Mouse (Mus musculus) splenic B cell, adult 2 months (primary cell): ENCODE results near the gene Asprv1.

Experiments used
- DNase-seq: peaks from one replicate; pipeline ENCODE4 v3.0.0-alpha.2; 2011; ENCODE audit warnings: low read depth, low spot score
- H3K27me3 ChIP-seq: 2 replicates; pipeline ENCODE4 v1.6.1; 2012; ENCODE audit warnings: mild to moderate bottlenecking, low read length, moderate library complexity, mixed read lengths; ENCODE audit not compliant: control insufficient read depth, poor library complexity, insufficient read depth, severe bottlenecking
- H3K36me3 ChIP-seq: 2 replicates; pipeline ENCODE4 v1.6.1; 2012; ENCODE audit warnings: mild to moderate bottlenecking, low read length, moderate library complexity, mixed read lengths; ENCODE audit not compliant: control insufficient read depth, poor library complexity, insufficient read depth, severe bottlenecking

Asprv1 gene

DNA sequence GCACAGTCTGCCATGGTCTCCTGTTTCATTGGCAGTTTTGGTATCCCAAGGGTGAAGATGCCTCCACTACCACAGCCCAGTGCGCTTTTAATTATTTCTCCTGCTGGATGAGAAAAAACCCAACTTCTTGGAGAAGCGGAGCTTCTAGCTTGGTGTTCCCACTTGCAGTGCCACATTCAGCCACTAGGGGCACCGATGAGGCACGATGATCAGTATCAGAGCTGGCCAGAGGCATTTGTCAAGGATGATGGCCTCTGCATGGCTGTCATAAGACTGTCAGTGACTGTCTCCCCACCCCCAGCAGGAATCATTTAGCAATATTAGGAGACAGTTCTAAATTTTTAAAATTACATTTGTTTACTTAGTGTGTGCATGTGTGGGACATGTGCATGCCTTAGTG lies 28.8 kb upstream of the Asprv1 start:
- Histone ChIP-seq H3K36me3 (no peaks in the 10 kb centered on the region), H3K27me3 (no peaks in the 10 kb centered on the region)
- DNase-seq: peak; percentile 81

DNA sequence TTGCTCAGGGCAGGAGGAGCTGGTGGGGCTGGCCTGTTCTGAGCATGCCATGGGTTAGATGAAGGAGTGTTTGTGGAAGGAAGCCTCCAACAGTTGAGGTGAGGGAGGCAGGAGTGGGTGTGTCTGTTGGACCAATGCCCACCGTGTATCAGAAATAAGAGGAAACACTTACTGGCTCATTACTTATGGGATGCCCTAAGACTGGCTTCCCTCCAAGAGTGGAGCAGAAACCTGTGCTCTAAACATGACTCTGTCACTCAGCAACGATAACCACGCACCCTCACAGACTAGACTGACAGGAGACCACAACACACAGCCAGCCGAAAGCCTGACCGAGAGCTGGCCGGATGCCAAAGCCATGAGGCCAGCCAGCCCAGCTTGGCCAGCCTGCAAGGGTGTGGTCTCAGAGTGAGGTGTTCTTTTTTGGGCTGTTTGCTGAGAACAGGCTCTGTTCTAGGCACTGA lies 28.0 kb upstream of the Asprv1 start:
- no peaks in the 10 kb centered on the region for H3K36me3 ChIP-seq
- no peaks in the 10 kb centered on the region for H3K27me3 ChIP-seq
- peak; percentile 34 for DNase-seq

DNA sequence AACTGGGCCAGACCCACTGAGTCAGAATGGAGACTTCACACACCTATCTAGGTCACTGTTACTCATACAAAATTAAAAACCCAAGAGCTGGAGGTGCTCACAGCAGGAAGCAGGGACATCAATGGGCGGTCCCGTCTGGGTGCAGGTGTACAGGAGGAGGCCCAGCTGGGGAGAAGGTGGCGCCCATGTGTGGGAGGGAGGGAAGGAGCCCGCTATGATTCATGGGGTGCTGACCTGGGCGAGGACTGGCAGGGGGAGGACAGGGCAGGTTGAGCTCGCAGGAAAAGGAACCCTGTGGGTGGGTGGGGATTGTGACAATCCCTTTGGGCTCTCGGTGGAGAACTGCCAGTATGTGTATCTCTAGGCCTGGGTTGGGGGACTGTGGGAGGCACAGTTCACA lies 22.7 kb upstream of the Asprv1 start:
- no peak for DNase-seq
- Histone ChIP-seq H3K27me3 (no peaks in the 10 kb centered on the region), H3K36me3 (no peaks in the 10 kb centered on the region)

GRCm38 (mm10) chr6:86606289-86606688 lies 21.7 kb upstream of the Asprv1 start:
- Histone ChIP-seq H3K27me3 (no peaks in the 10 kb centered on the region), H3K36me3 (no peaks in the 10 kb centered on the region)
- DNase-seq: no peak

DNA sequence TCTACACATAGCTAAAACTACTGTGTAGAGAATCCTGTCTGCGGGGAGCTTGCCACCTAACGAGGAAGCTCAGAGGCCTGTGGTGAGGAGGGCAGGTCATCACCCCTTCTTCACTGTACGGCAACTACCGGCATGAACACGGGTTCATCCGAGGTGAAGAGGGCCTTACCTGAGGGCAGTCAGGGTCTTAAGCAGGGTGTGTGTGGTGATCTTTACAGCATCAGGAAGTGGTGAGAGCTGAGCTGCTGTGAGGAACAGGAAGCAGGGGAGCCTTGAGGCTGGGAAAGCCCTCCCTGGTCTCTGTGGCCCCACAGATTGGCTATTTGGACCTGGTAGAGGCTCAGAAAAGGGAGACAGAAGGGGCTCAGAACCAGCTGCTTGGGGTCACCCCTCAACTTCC lies 20.5 kb upstream of the Asprv1 start:
- Histone ChIP-seq H3K27me3 (no peaks in the 10 kb centered on the region), H3K36me3 (no peaks in the 10 kb centered on the region)
- DNase-seq: peak; percentile 36

GRCm38 (mm10) chr6:86609235-86609634 lies 18.7 kb upstream of the Asprv1 start:
- Histone ChIP-seq H3K27me3 (no peaks in the 10 kb centered on the region), H3K36me3 (no peaks in the 10 kb centered on the region)
- no peak for DNase-seq

DNA sequence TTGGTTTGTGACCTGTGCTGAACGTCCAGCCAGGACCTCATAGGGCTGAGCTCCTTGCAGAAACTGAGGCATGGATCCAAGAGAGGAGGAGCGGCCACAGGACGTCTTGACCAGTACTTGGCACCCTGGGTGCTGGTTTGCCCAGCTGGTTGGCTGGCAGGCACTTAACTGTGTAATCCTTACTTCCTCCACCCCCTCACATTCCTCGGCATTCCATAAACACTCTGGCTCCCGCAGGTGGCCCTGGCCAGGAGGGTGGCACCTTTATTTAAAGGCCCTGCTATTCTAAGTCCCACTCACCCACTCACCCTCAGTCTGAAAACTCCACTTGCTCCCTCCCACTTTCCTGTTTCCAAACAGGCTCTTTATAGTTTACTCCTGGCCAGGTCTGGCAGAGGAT lies 17.2 kb upstream of the Asprv1 start:
- DNase-seq: no peak
- Histone ChIP-seq H3K36me3 (no peaks in the 10 kb centered on the region), H3K27me3 (no peaks in the 10 kb centered on the region)

DNA sequence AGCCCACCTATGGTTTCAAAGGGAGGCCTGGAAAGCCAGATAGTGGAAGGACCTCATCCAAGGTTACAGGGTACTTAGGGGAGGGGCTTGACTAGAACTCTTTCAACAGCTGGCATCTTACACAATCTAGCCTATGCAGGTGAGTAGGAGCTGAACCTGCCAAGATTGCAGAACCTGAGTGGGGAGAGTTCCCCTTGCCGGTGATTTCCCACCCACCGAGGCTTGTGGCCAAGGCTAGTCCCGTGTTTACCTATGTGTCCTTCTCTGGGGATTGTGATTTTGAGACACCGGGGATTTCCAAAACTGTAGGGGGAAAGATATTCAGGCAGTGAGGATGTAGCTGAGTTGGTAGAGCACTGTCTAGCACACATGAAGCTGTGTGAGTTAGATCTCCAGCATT lies 12.7 kb upstream of the Asprv1 start:
- no peak for DNase-seq
- Histone ChIP-seq H3K36me3 (no peaks in the 10 kb centered on the region), H3K27me3 (no peaks in the 10 kb centered on the region)

GRCm38 (mm10) chr6:86623201-86623600 lies 4.8 kb upstream of the Asprv1 start:
- no peak for DNase-seq
- no peaks in the 10 kb centered on the region for H3K27me3 ChIP-seq
- H3K36me3 ChIP-seq: no peaks in the 10 kb centered on the region

DNA sequence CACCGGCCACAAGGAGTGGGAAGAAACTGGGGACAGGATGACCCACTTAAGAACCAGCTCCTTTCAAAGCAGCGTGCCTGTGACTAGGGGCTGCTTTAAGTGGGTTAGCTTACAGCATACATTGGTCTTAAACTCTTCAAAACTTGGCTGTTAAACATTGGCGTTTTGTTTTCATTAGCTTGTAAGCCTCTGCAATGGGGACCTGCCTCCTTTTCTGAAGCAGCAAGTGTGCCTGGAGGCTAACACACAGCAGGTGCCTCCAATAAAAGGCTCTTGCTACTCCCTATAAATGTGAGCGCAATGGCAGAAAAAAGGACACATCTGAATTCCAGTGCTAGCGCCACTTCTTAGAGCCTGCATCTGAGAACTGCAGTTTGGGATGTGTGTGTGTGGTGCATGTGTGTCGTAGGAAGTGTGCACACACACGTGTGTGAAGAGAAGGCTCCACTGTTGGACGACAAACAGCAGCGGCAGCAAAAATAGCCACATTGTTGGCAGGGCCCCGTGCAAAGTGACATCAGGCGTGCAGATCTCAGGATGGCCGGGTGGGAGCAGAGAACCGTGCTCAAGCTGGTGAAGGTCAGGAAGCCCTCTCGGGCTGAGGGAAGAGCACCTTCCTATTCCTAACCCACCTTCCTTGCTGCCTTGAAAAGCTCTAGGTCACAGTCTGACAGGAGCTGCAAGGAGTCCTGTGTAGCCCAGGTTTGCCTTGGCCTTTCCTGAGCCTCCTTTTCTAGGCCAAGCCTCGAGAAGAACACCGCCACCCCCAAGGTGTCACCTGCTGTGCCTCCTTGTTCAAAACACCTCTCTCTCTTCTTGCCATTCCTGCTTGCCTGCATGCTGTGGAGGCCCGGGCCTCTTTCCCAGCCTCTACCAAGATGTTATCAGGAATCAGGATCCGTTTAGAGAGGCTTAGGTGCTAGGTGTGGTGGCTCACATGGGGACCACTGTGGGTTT lies 3.6 kb upstream of the Asprv1 start:
- no peak for DNase-seq
- H3K36me3 ChIP-seq: no peaks in the 10 kb centered on the region

GRCm38 (mm10) chr6:86630141-86630540 lies 2.2 kb downstream of the Asprv1 start:
- H3K27me3 ChIP-seq: no peaks in the 10 kb centered on the region
- DNase-seq: no peak
- H3K36me3 ChIP-seq: no peaks in the 10 kb centered on the region

More for the DNA sequence above, 3.6 kb upstream of the Asprv1 start:
- H3K27me3 ChIP-seq: no peaks in the 10 kb centered on the region

DNA sequence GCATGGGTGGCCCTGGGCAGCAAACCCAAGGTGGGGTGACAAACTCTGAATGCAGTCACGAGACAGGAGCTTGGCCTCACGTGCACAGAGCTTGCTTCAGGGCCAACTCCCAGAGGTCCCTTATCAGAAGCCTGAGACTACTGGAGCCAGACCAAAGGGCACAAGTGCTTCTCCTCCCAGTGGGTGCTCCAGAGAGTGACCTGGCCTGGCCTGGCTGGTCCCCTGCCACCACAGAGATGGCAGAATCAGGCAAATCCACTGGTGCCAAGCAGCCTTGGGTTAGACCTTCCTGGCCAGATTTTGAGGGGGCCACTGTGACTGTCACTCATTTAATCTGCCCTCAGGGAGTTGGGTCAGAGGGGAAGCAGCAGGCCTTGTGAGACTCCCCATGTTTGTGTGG lies 8.5 kb downstream of the Asprv1 start:
- Histone ChIP-seq H3K27me3 (no peaks in the 10 kb centered on the region), H3K36me3 (no peaks in the 10 kb centered on the region)
- no peak for DNase-seq

GRCm38 (mm10) chr6:86637171-86637835 lies 9.3 kb downstream of the Asprv1 start:
- Histone ChIP-seq H3K27me3 (no peaks in the 10 kb centered on the region), H3K36me3 (no peaks in the 10 kb centered on the region)
- DNase-seq: no peak

- Histone ChIP-seq H3K36me3 (no peaks in the 10 kb centered on the region), H3K27me3 (no peaks in the 10 kb centered on the region)
- DNase-seq: no peak
Measured at GRCm38 (mm10) chr6:86637860-86638259, 9.9 kb downstream of the Asprv1 start.

- DNase-seq: no peak
Measured at GRCm38 (mm10) chr6:86638434-86638833, 10.5 kb downstream of the Asprv1 start.

More at GRCm38 (mm10) chr6:86638434-86638833, 10.5 kb downstream of the Asprv1 start:
- H3K36me3 ChIP-seq: no peaks in the 10 kb centered on the region
- no peaks in the 10 kb centered on the region for H3K27me3 ChIP-seq
